Mouse (Mus musculus): ENCODE data around the gene Tnpo3. TPM values are rescaled to one million over a fixed set of nuclear protein-coding genes. Genes with fewer than 3 reads are reported as not detected.
A peak's percentile ranks its signal among the peaks of the same experiment; 100 is the strongest.
"Not testable (repeated sequence)": the region's sequence is repeated elsewhere in the genome, so short reads cannot be mapped to it uniquely, and the experiment has no call there.

The Tnpo3 gene
- polyA plus RNA-seq, 1 experiment from 2014 or later = 95.9 TPM

DNA sequence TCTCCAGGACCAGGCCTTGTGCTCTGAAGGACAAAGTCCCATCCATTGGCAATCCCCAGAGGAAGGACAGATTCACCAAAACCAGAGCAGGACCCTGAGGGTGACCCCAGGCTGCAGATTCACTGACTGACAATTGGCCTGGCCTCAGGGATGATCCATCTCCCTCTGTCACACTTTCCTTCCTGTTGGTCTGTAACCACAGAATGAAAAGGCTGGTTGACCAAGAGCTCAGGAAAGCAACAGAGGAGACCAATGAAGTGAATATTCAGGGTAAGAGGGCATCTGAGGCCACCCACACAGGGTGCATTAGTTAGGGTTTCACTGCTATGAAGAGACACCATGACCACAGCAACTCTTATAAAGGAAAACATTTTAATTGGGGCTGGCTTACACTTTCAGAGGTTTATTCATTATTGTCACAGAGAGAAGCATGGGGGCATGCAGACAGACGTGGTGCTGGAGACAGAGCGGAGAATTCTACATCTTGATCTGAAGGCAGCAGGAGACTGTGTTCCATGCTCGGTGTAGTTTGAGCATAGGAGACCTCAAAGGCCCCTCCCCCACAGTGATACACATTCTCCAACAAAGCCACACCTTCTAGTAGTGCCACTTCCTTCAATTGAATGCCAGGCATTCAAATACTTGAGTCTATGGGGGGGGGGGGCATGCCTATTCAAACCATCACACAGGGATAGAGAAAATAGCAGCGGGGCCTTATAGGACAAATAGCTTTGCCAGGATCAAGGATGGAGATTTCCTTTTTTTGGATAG is 26.8 kb upstream of the Tnpo3 start:
- H3K27me3 ChIP-seq = peaks cover 12% of the 10 kb centered on the region
- H3K27ac ChIP-seq = no peak overlapping the region
- H3K4me3 ChIP-seq = no peak overlapping the region
- no peaks in the 10 kb centered on the region for H3K9me3 ChIP-seq
- peaks cover 7% of the 10 kb centered on the region for H3K4me1 ChIP-seq (replicated peaks)
- no peak overlapping the region for H3K9ac ChIP-seq
- no peak overlapping the region for H3K4me2 ChIP-seq
- no peak for ATAC-seq (ENCODE audit: low FRiP score)
- H3K36me3 ChIP-seq = no peaks in the 10 kb centered on the region
- WGBS = 88% methylated on average over 4 of the region's 4 CpGs

DNA sequence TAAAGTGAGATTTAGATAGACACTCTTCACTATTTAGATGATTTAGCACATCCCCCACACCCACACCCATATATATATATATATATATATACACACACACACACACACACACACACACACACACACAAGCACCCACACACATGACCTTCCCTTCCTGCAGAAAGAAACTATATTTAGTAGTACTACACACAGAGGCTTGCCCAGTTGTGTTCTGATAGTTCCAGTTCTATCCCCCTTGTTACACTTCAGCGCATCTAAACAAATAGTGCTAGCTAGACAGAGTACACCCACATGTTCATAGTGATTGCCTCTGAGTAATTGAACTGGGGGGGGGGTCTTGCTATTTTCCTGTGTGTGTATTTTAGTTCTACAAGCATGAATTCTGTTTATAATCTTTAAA is 24.9 kb upstream of the Tnpo3 start:
- 100% methylated on average over 1 of the region's 1 CpGs for WGBS
- Histone ChIP-seq H3K4me2 (no peak overlapping the region), H3K27ac (no peak overlapping the region), H3K27me3 (peaks cover 7% of the 10 kb centered on the region), H3K4me3 (no peak overlapping the region), H3K9ac (no peak overlapping the region), H3K36me3 (no peaks in the 10 kb centered on the region), H3K9me3 (no peaks in the 10 kb centered on the region), H3K4me1 (replicated peaks) (peaks cover 7% of the 10 kb centered on the region)
- no peak for ATAC-seq (ENCODE audit: low FRiP score)

DNA sequence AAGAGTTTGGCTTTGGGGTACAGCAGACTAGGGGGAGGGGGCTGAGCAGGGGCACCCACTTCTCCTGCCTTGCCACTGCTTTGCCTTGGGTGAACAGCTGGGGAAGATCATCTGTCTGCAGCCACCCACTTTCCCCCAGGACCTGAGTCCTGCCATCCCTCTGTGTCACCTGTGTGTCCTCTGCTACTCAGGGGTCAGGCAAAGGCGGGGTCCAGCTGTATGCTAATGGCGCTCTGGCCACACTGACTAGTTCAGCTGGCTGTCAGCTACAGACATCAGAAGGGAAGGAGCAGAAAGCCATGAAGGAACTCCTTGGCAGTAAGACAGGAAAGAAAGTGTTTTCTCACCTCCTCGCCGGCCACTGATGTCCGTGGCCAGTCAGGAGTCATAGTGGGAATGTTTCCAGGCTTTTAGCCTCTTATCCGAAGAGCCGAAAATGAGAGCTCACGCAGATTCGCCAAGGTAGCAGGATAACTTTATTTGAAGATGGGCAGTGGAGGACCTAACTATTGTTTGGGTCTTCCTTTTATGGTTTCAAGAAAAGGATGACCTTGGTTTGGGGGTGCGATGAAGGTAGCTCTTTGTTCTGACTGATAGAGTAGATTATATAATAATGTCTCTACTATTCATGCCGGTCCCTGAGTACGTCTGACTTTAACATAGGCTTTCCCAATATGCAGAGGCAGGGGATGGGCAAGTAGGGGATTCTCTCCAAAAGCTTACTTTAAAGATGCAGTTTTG is 23.0 kb upstream of the Tnpo3 start:
- Histone ChIP-seq H3K4me3 (no peak overlapping the region), H3K4me2 (0 out of 2 replicates have a peak overlapping the region, but pooled peaks have one; percentile 6), H3K36me3 (no peaks in the 10 kb centered on the region), H3K9me3 (no peaks in the 10 kb centered on the region), H3K4me1 (replicated peaks) (peaks cover 7% of the 10 kb centered on the region), H3K27ac (peak overlapping the region; percentile 23; the same call in 1 of the 2 replicates), H3K9ac (no peak overlapping the region; the same call in 1 of the 2 replicates), H3K27me3 (no peaks in the 10 kb centered on the region)
- no peak for ATAC-seq (ENCODE audit: low FRiP score)
- WGBS = 52% methylated on average over 12 of the region's 12 CpGs

- 27% methylated on average over 10 of the region's 10 CpGs for WGBS
- Histone ChIP-seq H3K36me3 (no peaks in the 10 kb centered on the region), H3K4me3 (no peak overlapping the region), H3K27ac (0 out of 2 replicates have a peak overlapping the region, but pooled peaks have one; percentile 23), H3K4me1 (replicated peaks) (peaks cover 7% of the 10 kb centered on the region), H3K9me3 (no peaks in the 10 kb centered on the region), H3K4me2 (no peak overlapping the region), H3K27me3 (no peaks in the 10 kb centered on the region), H3K9ac (no peak overlapping the region; the same call in 1 of the 2 replicates)
- ATAC-seq (ENCODE audit: low FRiP score) = no peak
These were observed 22.3 kb upstream of the Tnpo3 start for GRCm38 (mm10) chr6:29631751-29632551.

- Histone ChIP-seq H3K4me1 (replicated peaks) (peaks cover 7% of the 10 kb centered on the region), H3K36me3 (no peaks in the 10 kb centered on the region), H3K27ac (no peak overlapping the region), H3K4me3 (no peak overlapping the region), H3K9ac (no peak overlapping the region), H3K4me2 (no peak overlapping the region), H3K9me3 (no peaks in the 10 kb centered on the region), H3K27me3 (no peaks in the 10 kb centered on the region)
- 83% methylated on average over 1 of the region's 1 CpGs for WGBS
- no peak for ATAC-seq (ENCODE audit: low FRiP score)
These were observed 20.5 kb upstream of the Tnpo3 start for GRCm38 (mm10) chr6:29630216-29630615.

DNA sequence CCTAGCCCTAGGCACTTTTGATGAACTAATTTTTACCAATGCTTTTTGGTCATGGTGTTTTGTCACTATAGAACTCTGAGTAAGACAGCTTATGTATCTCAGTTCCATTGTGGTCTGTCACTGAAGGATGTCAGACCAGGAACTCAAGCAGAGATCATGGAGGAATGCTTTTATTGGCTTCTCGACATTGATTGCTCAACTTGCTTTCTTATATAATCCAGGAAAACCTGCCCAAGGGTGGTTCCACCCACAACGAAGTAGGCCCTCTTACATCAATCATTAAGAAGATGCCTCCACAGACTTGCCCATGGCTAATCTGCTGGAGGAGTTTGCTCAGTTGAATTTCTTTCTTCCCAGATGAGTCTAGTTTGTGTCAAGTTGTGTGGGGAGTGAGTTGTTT is 18.1 kb upstream of the Tnpo3 start:
- no peaks in the 10 kb centered on the region for H3K27me3 ChIP-seq
- H3K9me3 ChIP-seq = no peaks in the 10 kb centered on the region
- H3K36me3 ChIP-seq = no peaks in the 10 kb centered on the region
- no peak overlapping the region for H3K27ac ChIP-seq
- 87% methylated on average over 2 of the region's 2 CpGs for WGBS
- H3K4me2 ChIP-seq = no peak overlapping the region
- H3K4me1 ChIP-seq (replicated peaks) = peaks cover 6% of the 10 kb centered on the region
- ATAC-seq (ENCODE audit: low FRiP score) = no peak
- H3K4me3 ChIP-seq = no peak overlapping the region
- no peak overlapping the region for H3K9ac ChIP-seq

DNA sequence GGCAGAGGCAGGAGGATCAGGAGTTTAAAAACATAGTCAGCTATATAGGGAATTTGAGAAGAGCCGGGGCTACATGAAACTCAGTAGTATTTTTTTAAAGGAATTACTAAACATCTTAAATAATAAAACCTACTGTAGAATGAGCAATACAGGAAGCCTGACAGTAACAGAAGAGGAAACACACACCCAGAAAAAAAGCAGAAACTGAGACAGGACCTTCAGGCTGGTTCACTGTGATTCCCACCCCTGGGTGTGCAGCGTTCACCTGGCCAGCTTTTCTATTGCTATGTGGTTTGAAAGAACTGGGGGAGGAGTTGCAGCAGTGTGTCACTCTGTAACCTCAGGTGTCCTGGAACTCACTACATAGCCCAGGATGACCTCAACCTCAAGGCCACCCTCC is 14.2 kb upstream of the Tnpo3 start:
- Histone ChIP-seq H3K27me3 (no peaks in the 10 kb centered on the region), H3K9ac (no peak overlapping the region), H3K4me1 (replicated peaks) (no peaks in the 10 kb centered on the region), H3K4me2 (no peak overlapping the region), H3K4me3 (no peak overlapping the region), H3K27ac (no peak overlapping the region), H3K9me3 (no peaks in the 10 kb centered on the region), H3K36me3 (no peaks in the 10 kb centered on the region)
- 98% methylated on average over 2 of the region's 2 CpGs for WGBS
- no peak for ATAC-seq (ENCODE audit: low FRiP score)

- Histone ChIP-seq H3K4me2 (no peak overlapping the region), H3K27ac (no peak overlapping the region), H3K9me3 (no peaks in the 10 kb centered on the region), H3K27me3 (0 out of 2 replicates have a peak, but pooled peaks cover 6% of the 10 kb centered on the region), H3K4me1 (replicated peaks) (no peaks in the 10 kb centered on the region), H3K4me3 (no peak overlapping the region), H3K36me3 (no peaks in the 10 kb centered on the region), H3K9ac (no peak overlapping the region)
- WGBS = 57% methylated on average over 6 of the region's 6 CpGs
- no peak for ATAC-seq (ENCODE audit: low FRiP score)
These were observed 12.6 kb upstream of the Tnpo3 start for GRCm38 (mm10) chr6:29622273-29622672.

DNA sequence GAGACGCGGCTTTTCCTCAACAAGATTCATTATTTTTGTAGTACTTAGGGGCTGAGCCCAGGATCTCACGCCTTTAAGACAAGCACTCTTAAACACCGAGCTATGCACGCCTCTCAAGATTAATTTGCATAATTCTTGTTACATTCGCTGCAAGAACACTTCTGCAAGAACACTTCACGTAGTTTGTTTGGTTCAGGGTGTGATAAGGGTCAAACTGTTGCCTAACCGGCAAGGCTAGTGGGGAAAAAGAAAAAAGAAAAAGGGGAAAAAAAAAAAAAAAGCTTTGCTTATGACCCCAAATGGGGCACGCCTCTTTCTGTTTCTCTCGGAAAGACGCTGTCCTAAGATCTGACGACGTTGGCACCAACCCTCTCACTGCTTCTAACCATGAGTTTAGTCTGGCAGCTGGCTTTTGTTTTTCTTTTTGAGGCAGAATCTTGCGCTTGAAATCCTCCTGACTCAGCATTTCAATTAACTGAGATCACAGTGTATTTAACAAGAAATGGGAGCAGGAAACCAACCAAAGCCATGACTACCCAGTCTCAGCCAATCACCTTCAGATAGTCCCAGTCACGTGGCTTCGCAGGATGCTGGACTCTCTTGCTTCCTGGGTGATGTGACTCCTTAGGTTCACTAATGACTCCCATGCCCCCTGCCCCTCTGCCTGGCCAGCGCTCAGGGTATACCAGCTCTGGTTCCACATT is 11.3 kb upstream of the Tnpo3 start:
- no peak overlapping the region for H3K4me2 ChIP-seq
- H3K27ac ChIP-seq = no peak overlapping the region
- H3K9ac ChIP-seq = no peak overlapping the region
- H3K4me1 ChIP-seq (replicated peaks) = no peaks in the 10 kb centered on the region
- WGBS = 65% methylated on average over 17 of the region's 17 CpGs
- H3K27me3 ChIP-seq = peaks cover 15% of the 10 kb centered on the region
- ATAC-seq (ENCODE audit: low FRiP score) = no peak
- H3K36me3 ChIP-seq = no peaks in the 10 kb centered on the region
- no peak overlapping the region for H3K4me3 ChIP-seq
- H3K9me3 ChIP-seq = no peaks in the 10 kb centered on the region

DNA sequence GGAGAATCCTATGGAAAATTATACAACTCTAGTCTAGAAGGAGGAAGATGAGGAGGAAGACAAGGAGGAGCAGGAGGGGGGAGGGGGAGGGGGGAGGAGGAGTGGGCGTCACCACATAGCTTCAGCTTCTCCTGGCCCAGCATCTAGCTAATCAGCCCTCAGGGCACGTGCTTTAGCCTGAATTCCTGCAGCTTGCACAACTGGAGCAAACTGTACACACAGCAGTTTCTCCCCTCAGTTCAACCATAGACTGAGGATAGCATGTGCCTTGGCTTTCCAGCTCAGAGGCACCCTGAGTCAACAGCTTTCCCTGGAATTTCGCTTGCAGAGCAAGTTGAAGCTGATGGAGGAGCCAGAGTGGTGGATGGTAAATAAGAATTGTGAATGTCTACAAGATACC is 10.5 kb upstream of the Tnpo3 start:
- H3K9me3 ChIP-seq = no peaks in the 10 kb centered on the region
- peaks cover 18% of the 10 kb centered on the region for H3K27me3 ChIP-seq
- H3K4me1 ChIP-seq (replicated peaks) = no peaks in the 10 kb centered on the region
- H3K27ac ChIP-seq = no peak overlapping the region
- no peak for ATAC-seq (ENCODE audit: low FRiP score)
- H3K36me3 ChIP-seq = no peaks in the 10 kb centered on the region
- no peak overlapping the region for H3K4me3 ChIP-seq
- 37% methylated on average over 3 of the region's 3 CpGs for WGBS
- H3K4me2 ChIP-seq = no peak overlapping the region
- H3K9ac ChIP-seq = no peak overlapping the region

- H3K36me3 ChIP-seq; H3K9me3 ChIP-seq; ATAC-seq (ENCODE audit: low FRiP score); H3K27me3 ChIP-seq: not testable (repeated sequence)
- Histone ChIP-seq H3K4me2 (peak overlapping the region; percentile 85), H3K4me1 (replicated peaks) (peaks cover 20% of the 10 kb centered on the region), H3K4me3 (peak overlapping the region; percentile 92), H3K27ac (peak overlapping the region; percentile 89), H3K9ac (peak overlapping the region; percentile 90)
- WGBS = 27% methylated on average over 13 of the region's 13 CpGs
These were observed 443 bp upstream of the Tnpo3 start for GRCm38 (mm10) chr6:29610020-29610640.
